Mouse (Mus musculus) testis, postnatal 14 days (tissue): Measurements from ENCODE around the gene Fis1.

Experiments used
- DNase-seq: peaks from one replicate; pipeline ENCODE4 v3.0.0; 2021; ENCODE audit warnings: low spot score

The Fis1 gene

GRCm38 (mm10) chr5:136967592-136967991 is 14.5 kb downstream of the Fis1 start:
- DNase-seq: peak; percentile 46

- no peak for DNase-seq
Observed at GRCm38 (mm10) chr5:136970703-136971102, 17.6 kb downstream of the Fis1 start.

- no peak for DNase-seq
Observed at GRCm38 (mm10) chr5:136973670-136974069, 20.6 kb downstream of the Fis1 start.

GRCm38 (mm10) chr5:136977769-136978168 is 24.7 kb downstream of the Fis1 start:
- DNase-seq: no peak

- DNase-seq: no peak
Observed at GRCm38 (mm10) chr5:136979762-136980161, 26.7 kb downstream of the Fis1 start.

GRCm38 (mm10) chr5:136980974-136981373 is 27.9 kb downstream of the Fis1 start:
- DNase-seq: no peak

GRCm38 (mm10) chr5:136982338-136982930 is 29.4 kb downstream of the Fis1 start:
- no peak for DNase-seq

GRCm38 (mm10) chr5:136984828-136985227 is 31.8 kb downstream of the Fis1 start:
- no peak for DNase-seq

DNA sequence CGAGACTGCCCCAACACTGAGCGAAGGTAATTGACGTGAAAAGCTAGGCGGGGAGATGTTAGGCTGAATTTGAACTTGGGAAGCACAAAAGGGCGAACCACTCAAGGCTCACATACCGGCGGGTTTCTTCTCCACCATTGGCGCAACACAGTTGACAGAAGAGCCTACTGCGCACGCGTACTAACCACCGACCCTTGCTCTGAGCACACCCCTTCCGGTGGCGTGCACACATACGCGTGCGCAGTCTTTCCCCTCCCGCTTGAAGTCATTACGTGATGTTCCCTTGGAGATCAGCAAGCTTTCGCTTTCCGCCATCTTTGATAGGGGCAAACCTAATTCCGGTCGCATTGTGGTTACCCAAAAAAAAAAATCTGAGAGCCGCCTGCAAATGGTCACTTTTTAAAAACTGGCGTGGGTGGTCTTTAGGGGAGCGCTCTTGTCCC is 33.6 kb downstream of the Fis1 start, which contains the start of gene Plod3:
Plod3 (plus strand) TSS at position 325 of the 443 bp plus-strand sequence.
- DNase-seq: peak; percentile 98

DNA sequence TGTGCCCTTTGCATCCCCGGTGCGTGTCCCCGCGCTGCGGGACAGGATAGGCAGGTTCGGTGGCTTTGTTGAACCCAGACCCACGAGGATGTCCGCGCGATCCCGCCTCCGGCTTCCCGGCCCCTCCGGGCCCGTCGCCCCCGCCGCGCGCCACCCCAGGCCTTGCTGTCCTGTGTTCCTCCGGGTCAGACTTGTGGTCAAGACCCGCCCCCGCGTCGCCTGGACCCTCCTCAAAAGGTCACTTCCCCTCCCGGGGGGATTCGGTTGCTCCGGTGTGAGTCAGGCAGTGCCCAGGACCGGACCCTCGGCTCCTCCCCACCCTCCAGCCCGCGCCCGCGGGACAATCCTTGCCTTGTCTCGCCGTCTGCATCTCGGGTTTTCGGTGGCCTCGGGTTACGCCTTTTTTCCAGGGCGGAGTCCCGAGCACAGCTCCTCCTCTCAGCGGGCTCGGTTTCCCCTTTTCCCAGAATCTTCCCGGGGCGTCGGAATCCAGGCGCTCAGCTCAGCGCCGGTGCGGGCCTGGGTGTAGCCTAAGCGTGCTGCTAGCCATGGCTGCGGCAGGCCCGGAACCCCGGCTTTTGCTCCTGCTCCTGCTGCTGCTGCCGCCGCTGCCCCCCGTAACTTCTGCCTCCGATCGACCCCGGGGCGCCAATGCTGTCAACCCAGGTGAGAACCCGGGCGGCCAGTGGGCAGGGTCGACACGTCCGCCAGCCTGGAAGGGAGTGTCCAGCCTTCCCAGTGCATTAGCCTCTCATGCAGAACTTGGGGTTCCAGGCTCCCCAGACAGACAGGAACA is 34.3 kb downstream of the Fis1 start:
- peak; percentile 80 for DNase-seq

DNA sequence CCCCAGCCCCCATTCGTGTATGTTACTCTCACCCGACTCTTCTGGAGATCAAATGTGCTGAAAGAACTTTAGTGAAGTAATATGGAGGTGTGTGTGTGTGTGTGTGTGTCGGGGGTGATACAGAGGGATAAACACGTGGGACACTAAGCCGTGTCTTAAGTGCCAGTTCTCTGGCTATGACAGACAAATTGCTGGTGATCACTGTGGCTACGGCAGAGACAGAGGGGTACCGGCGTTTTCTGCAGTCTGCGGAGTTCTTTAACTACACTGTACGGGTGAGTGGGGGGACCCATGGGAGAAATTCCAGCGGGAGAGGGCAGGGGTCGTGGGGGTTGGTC is 34.8 kb downstream of the Fis1 start, which contains the start of gene Znhit1:
Znhit1 (minus strand) TSS at position 88 of the 338 bp plus-strand sequence.
- DNase-seq: no peak

- DNase-seq: no peak
Observed at GRCm38 (mm10) chr5:136988420-136988819, 35.3 kb downstream of the Fis1 start.

DNA sequence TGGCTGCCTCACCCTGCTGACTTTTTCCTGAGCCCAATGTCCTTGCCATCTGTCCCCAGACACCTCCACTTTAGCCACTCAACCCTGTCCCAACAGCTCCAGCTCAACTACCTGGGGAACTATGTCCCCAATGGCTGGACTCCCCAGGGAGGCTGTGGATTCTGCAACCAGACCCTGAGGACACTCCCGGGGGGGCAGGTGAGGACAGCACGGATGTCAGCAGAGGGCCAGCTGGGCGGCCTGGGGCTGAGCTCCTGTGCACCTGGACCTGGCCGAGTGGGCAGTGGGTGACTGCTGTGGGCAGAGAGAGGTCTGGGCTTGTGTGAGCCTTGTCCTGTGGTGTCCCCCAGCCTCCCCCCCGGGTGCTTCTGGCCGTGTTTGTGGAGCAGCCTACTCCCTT is 36.7 kb downstream of the Fis1 start:
- DNase-seq: no peak

- DNase-seq: no peak
Observed at GRCm38 (mm10) chr5:136999449-136999848, 46.4 kb downstream of the Fis1 start.

DNA sequence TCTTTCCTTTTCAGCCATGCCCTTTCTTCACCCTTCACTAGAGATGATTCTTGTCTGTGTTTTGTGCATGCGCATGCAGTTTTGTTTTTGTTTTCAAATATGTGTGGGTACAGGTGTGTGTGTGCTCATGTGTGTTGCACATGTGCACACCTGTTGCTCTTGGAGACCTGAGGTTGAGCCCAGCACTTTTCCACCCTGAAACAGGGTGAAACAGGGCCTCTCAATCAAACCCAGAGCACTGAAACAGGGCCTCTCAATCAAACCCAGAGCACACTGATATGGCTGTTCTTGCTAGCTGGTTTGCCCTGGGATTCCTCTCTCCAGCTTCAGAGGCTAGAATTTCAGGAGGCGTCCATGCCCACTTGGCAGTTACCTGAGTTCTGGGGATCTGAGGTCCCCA is 47.5 kb downstream of the Fis1 start:
- no peak for DNase-seq

DNA sequence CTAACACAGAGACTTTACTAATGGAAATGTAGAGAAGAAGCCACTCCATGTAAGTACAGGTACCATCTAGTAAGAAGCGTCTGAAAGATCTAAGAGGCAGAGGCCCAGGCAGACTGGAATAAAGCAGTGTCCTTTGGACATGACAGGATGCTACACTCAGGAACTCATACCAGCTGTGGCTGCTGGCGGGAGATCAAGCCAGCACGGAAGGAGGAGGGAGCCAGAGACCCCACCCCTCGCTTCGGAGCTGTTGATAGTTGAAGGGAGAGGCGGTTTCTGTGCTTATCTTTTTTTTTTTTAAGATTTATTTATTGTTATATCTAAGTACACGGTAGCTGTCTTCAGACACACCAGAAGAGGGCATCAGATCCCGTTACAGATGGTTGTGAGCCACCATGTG is 54.2 kb downstream of the Fis1 start:
- DNase-seq: no peak

GRCm38 (mm10) chr5:137009988-137010387 is 56.9 kb downstream of the Fis1 start:
- DNase-seq: no peak

- no peak for DNase-seq
Observed at GRCm38 (mm10) chr5:137012401-137012950, 59.4 kb downstream of the Fis1 start.
